Mouse (Mus musculus): ENCODE data around the gene Tfip11. TPM values are rescaled to one million over a fixed set of nuclear protein-coding genes. Genes with fewer than 3 reads are reported as not detected.

Tfip11 gene
- polyA plus RNA-seq, 1 experiment = 29.8 TPM

GRCm38 (mm10) chr5:112295564-112295963 lies 30.6 kb upstream of the Tfip11 start:
- H3K36me3 ChIP-seq (ENCODE audit: control insufficient read depth, insufficient read depth, low read length) = no peaks in the 10 kb centered on the region
- H3K4me1 ChIP-seq (ENCODE audit: control insufficient read depth, insufficient read depth, insufficient read length) = peaks cover 68% of the 10 kb centered on the region
- 86% methylated on average over 8 of the region's 8 CpGs for WGBS
- DNase-seq (ENCODE audit: low read depth in 1 of 2, low spot score in 2 of 2) = no peak
- H3K4me3 ChIP-seq (ENCODE audit: extremely low read depth, insufficient read depth, insufficient read length) = no peak overlapping the region
- TF ChIP-seq CTCF (IDR thresholded peaks at IDR 0.05; ENCODE audit: extremely low read depth, insufficient read depth, insufficient read length, insufficient replicate concordance) (no peak), POLR2A (IDR thresholded peaks at IDR 0.05; ENCODE audit: low read depth, low read length) (no peak)
- H3K27ac ChIP-seq (ENCODE audit: insufficient read depth, low read length) = no peak overlapping the region
- no peaks in the 10 kb centered on the region for H3K27me3 ChIP-seq (ENCODE audit: control insufficient read depth, insufficient read depth, low read length)

DNA sequence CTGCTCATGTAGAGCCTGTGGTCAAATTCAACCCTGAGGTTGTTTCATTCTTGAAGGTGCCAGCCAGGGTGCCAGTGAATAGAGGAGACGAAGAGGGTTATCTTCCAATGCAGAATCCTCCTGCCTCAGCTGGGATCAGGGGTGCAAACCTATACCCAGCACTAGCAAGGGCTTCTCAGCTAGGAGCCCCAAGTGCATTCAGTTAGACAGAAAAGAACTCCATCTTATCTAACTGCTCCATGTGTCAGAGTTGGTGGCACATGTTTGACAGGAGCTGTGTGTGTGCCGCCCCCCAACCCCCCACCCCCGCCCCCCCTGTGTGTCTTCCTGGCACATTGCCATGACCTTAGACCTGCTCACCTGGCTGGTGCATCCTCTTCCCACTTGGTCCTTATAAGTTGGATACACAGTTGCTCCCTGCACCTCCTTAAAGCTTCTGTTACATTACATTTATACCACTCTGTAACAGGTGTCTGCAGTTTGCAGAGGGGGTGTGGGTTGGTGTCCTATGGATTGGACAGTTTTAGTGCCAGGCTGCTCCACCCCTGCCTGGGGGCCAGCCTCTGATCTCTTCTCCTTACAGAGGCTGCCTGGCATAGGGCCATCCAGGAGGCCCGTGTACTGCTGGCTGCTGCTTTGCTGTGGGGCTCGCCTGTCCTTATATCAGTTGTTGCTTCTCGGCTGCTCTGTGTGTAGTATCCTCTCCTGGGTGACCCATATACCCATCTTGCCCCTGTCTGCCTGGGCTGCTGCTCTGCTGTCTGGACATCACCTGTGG lies 29.6 kb upstream of the Tfip11 start:
- Histone ChIP-seq H3K36me3 (ENCODE audit: control insufficient read depth, insufficient read depth, low read length) (no peaks in the 10 kb centered on the region), H3K4me3 (ENCODE audit: extremely low read depth, insufficient read depth, insufficient read length) (no peak overlapping the region), H3K27me3 (ENCODE audit: control insufficient read depth, insufficient read depth, low read length) (no peaks in the 10 kb centered on the region), H3K4me1 (ENCODE audit: control insufficient read depth, insufficient read depth, insufficient read length) (peaks cover 65% of the 10 kb centered on the region), H3K27ac (ENCODE audit: insufficient read depth, low read length) (peak overlapping the region; percentile 65)
- 37% methylated on average over 6 of the region's 6 CpGs for WGBS
- DNase-seq (ENCODE audit: low read depth in 1 of 2, low spot score in 2 of 2) = no peak
- TF ChIP-seq POLR2A (IDR thresholded peaks at IDR 0.05; ENCODE audit: low read depth, low read length) = no peak
- no peak for TF ChIP-seq CTCF (IDR thresholded peaks at IDR 0.05; ENCODE audit: extremely low read depth, insufficient read depth, insufficient read length, insufficient replicate concordance)

- WGBS = 15% methylated on average over 2 of the region's 2 CpGs
- peak in 1 of 2 experiments; percentile 51 for DNase-seq (ENCODE audit: low read depth in 1 of 2, low spot score in 2 of 2)
- peaks cover 59% of the 10 kb centered on the region for H3K4me1 ChIP-seq (ENCODE audit: control insufficient read depth, insufficient read depth, insufficient read length)
Observed at GRCm38 (mm10) chr5:112297257-112297656, 28.9 kb upstream of the Tfip11 start.

GRCm38 (mm10) chr5:112298226-112298988 lies 27.8 kb upstream of the Tfip11 start:
- WGBS = 35% methylated on average over 12 of the region's 12 CpGs
- TF ChIP-seq CTCF (IDR thresholded peaks at IDR 0.05; ENCODE audit: extremely low read depth, insufficient read depth, insufficient read length, insufficient replicate concordance) (no peak), POLR2A (IDR thresholded peaks at IDR 0.05; ENCODE audit: low read depth, low read length) (no peak)
- DNase-seq (ENCODE audit: low read depth in 1 of 2, low spot score in 2 of 2) = no peak
- no peak overlapping the region for H3K4me3 ChIP-seq (ENCODE audit: extremely low read depth, insufficient read depth, insufficient read length)
- H3K36me3 ChIP-seq (ENCODE audit: control insufficient read depth, insufficient read depth, low read length) = no peaks in the 10 kb centered on the region
- peaks cover 50% of the 10 kb centered on the region for H3K4me1 ChIP-seq (ENCODE audit: control insufficient read depth, insufficient read depth, insufficient read length)
- H3K27ac ChIP-seq (ENCODE audit: insufficient read depth, low read length) = peak overlapping the region; percentile 35
- H3K27me3 ChIP-seq (ENCODE audit: control insufficient read depth, insufficient read depth, low read length) = no peaks in the 10 kb centered on the region

More at GRCm38 (mm10) chr5:112297257-112297656, 28.9 kb upstream of the Tfip11 start:
- no peaks in the 10 kb centered on the region for H3K36me3 ChIP-seq (ENCODE audit: control insufficient read depth, insufficient read depth, low read length)
- H3K4me3 ChIP-seq (ENCODE audit: extremely low read depth, insufficient read depth, insufficient read length) = no peak overlapping the region
- H3K27me3 ChIP-seq (ENCODE audit: control insufficient read depth, insufficient read depth, low read length) = no peaks in the 10 kb centered on the region
- H3K27ac ChIP-seq (ENCODE audit: insufficient read depth, low read length) = peak overlapping the region; percentile 65
- TF ChIP-seq POLR2A (IDR thresholded peaks at IDR 0.05; ENCODE audit: low read depth, low read length) = no peak
- TF ChIP-seq CTCF (IDR thresholded peaks at IDR 0.05; ENCODE audit: extremely low read depth, insufficient read depth, insufficient read length, insufficient replicate concordance) = no peak

DNA sequence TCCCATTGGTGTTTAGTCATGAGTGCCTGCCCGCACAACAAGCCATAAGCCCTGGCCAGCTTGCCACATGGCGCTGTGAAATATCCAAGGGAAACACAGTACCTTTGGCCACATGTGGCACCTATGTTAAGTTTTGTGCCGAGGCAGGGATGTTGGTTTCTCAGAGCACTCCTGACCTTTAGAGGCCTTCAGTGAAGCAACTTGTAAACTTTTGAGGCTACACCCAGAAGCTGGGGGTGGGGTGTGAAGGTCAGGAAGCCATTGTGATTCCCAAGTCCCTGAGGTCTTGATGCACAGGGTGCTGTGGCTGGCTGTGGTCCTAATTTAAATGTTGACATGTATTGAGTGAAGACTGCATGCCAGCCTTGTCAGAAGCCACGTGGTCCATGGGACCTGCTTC lies 26.8 kb upstream of the Tfip11 start:
- Histone ChIP-seq H3K36me3 (ENCODE audit: control insufficient read depth, insufficient read depth, low read length) (no peaks in the 10 kb centered on the region), H3K27ac (ENCODE audit: insufficient read depth, low read length) (peak overlapping the region; percentile 35), H3K4me1 (ENCODE audit: control insufficient read depth, insufficient read depth, insufficient read length) (peaks cover 50% of the 10 kb centered on the region), H3K27me3 (ENCODE audit: control insufficient read depth, insufficient read depth, low read length) (no peaks in the 10 kb centered on the region), H3K4me3 (ENCODE audit: extremely low read depth, insufficient read depth, insufficient read length) (no peak overlapping the region)
- TF ChIP-seq CTCF (IDR thresholded peaks at IDR 0.05; ENCODE audit: extremely low read depth, insufficient read depth, insufficient read length, insufficient replicate concordance) (no peak), POLR2A (IDR thresholded peaks at IDR 0.05; ENCODE audit: low read depth, low read length) (no peak)
- DNase-seq (ENCODE audit: low read depth in 1 of 2, low spot score in 2 of 2) = no peak
- 83% methylated on average over 4 of the region's 4 CpGs for WGBS

GRCm38 (mm10) chr5:112300112-112300511 lies 26.0 kb upstream of the Tfip11 start:
- H3K27ac ChIP-seq (ENCODE audit: insufficient read depth, low read length) = no peak overlapping the region
- 61% methylated on average over 2 of the region's 2 CpGs for WGBS
- peaks cover 3% of the 10 kb centered on the region; the same call in 1 of the 2 replicates for H3K36me3 ChIP-seq (ENCODE audit: control insufficient read depth, insufficient read depth, low read length)
- no peak for DNase-seq (ENCODE audit: low read depth in 1 of 2, low spot score in 2 of 2)
- H3K27me3 ChIP-seq (ENCODE audit: control insufficient read depth, insufficient read depth, low read length) = no peaks in the 10 kb centered on the region
- no peak overlapping the region for H3K4me3 ChIP-seq (ENCODE audit: extremely low read depth, insufficient read depth, insufficient read length)
- TF ChIP-seq CTCF (IDR thresholded peaks at IDR 0.05; ENCODE audit: extremely low read depth, insufficient read depth, insufficient read length, insufficient replicate concordance) (no peak), POLR2A (IDR thresholded peaks at IDR 0.05; ENCODE audit: low read depth, low read length) (no peak)
- peaks cover 45% of the 10 kb centered on the region for H3K4me1 ChIP-seq (ENCODE audit: control insufficient read depth, insufficient read depth, insufficient read length)
